Mouse (Mus musculus): Measurements from ENCODE around the gene Plekhb1. TPM values are rescaled to one million over a fixed set of nuclear protein-coding genes. Genes with fewer than 3 reads are reported as not detected.

The Plekhb1 gene
- total RNA-seq, 4 experiments from 2014 or later: 3.9 to 6.9 (median 4.8) TPM

Other genes with a start within 250 kb of the Plekhb1 start
- gene Ucp3, start 189.4 kb downstream of the Plekhb1 start, total RNA-seq (2022): 10 to 100 TPM in 3 of 4 experiments, 1 to 10 TPM in 1; 6.3 to 17.8 (median 14.7) TPM
- gene Ucp2, start 169.1 kb downstream of the Plekhb1 start, total RNA-seq (2022): 100 to 1,000 TPM; 212 to 320 (median 270) TPM
- under 1 TPM; 0.20 to 0.89 (median 0.42) TPM for gene Dnajb13, start 147.5 kb downstream of the Plekhb1 start, total RNA-seq (2022)
- gene Coa4, start 125.3 kb downstream of the Plekhb1 start, total RNA-seq (2022): 10 to 100 TPM in 3 of 4 experiments, 1 to 10 TPM in 1; 8.1 to 14.5 (median 11.3) TPM
- 10 to 100 TPM; 64.3 to 76.2 (median 70.9) TPM for gene Rab6a, start 55.0 kb downstream of the Plekhb1 start, total RNA-seq (2022)
- gene Mrpl48, start 54.1 kb downstream of the Plekhb1 start, total RNA-seq (2022): 10 to 100 TPM; 51.9 to 63.8 (median 57.9) TPM
- 10 to 100 TPM; 46.7 to 75.8 (median 55.1) TPM for gene Fam168a, start 44.2 kb upstream of the Plekhb1 start, total RNA-seq (2022)
- 1 to 10 TPM; 1.2 to 1.8 (median 1.5) TPM for gene Relt, start 201.0 kb upstream of the Plekhb1 start, total RNA-seq (2022)